Mouse (Mus musculus) testis, adult 2 months (tissue): ENCODE data around the gene Epha2.

ENCODE experiments used
- CTCF ChIP-seq: fragments of 200-500 bp; IDR thresholded peaks from 2 replicates; pipeline ENCODE4 v1.5.1; 2012; ENCODE audit warnings: low read depth, mild to moderate bottlenecking, inconsistent platforms, low read length, moderate library complexity; ENCODE audit not compliant: control insufficient read depth, insufficient read depth, insufficient replicate concordance
- POLR2A ChIP-seq: fragments of 200-500 bp; IDR thresholded peaks from 2 replicates; pipeline ENCODE4 v1.6.1; 2012; ENCODE audit warnings: low read depth, mild to moderate bottlenecking, inconsistent platforms, low read length, moderate library complexity; ENCODE audit not compliant: control insufficient read depth

DNA sequence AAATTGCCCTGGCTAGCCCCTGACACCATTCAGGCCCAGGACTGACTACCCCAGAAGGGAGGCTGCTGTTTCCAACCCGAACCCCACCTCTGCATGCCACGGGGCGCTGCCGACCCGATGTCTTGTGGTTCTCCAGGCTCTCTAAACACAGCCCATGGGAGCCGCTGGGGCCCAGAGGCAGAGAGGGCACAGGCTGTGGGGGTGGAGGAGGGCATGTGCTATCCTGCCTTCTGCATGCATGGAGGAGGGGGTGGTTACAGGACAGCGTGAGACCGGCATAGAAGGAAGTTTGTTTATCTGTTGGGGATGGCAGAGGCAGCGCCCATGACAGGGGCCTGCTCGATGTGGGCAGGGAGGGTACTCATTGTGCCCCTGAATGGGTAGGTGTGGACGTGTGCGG, 49.0 kb downstream of the Epha2 start:
- TF ChIP-seq CTCF, result no peak
- TF ChIP-seq POLR2A, result no peak
